In the genomic region with DNA sequence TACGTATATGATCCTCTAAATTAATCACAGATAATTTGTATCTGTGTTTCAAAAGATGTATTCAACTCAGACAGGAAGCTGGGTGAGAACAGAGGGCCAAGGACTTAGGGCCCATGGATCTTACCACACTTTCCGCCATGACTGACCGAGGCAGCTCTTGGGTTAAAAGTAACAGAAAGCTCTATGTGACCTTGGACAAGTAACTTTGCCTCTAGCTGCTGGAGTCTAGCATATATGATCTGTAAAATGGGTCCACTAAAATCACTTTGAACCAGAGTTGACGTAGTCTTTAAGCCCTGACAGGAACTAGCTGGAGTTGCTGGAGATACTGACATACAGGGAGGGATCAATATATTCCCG, we compare ENCODE assay signal across 8 mouse cellular contexts. TPM values are rescaled to one million over a fixed set of nuclear protein-coding genes. Genes with fewer than 3 reads are reported as not detected.
DNase-seq lines count a peak whose midpoint lies in the region; ATAC-seq and TF ChIP-seq lines count a peak whose summit lies in the region.

No protein-coding gene starts in this region.

- H3K27me3 ChIP-seq in spleen, adult 2 months (ENCODE audit: control insufficient read depth, insufficient read depth, low read length), result peaks cover 7% of the 10 kb centered on the region
- peaks cover 26% of the 10 kb centered on the region for H3K27me3 ChIP-seq in limb, embryonic 13.5 days
- no peaks in the 10 kb centered on the region for H3K27me3 ChIP-seq in stomach, embryonic 16.5 days (ENCODE audit: control insufficient read depth, insufficient read depth, low read length)

- peak overlapping the region; percentile 70; the same call in 1 of the 2 replicates for H3K4me3 ChIP-seq in spleen, adult 2 months (ENCODE audit: extremely low read depth, insufficient read depth, insufficient read length)
- peak overlapping the region; percentile 90 for H3K4me3 ChIP-seq in limb, embryonic 13.5 days
- peak overlapping the region; percentile 73 for H3K4me3 ChIP-seq in stomach, embryonic 16.5 days (replicated peaks; ENCODE audit: low read length)

- TF ChIP-seq POLR2A in spleen, adult 2 months (IDR thresholded peaks at IDR 0.05; ENCODE audit: low read depth, low read length), result no peak

- no peaks in the 10 kb centered on the region for H3K9me3 ChIP-seq in limb, embryonic 13.5 days
- H3K9me3 ChIP-seq in stomach, embryonic 16.5 days (replicated peaks; ENCODE audit: control insufficient read depth, low read length), result no peaks in the 10 kb centered on the region

- WGBS in spleen, adult 2 months, result 71% methylated on average over 5 of the region's 5 CpGs
- 45% methylated on average over 5 of the region's 5 CpGs for WGBS in limb, embryonic 13.5 days
- WGBS in stomach, embryonic 16.5 days, result 52% methylated on average over 5 of the region's 5 CpGs

- DNase-seq in cerebellum, adult 9-10 months, result peak; percentile 36
- DNase-seq in cerebellum, adult 11-12 months, result no peak
- no peak for DNase-seq in spleen, adult 2 months (ENCODE audit: low read depth in 1 of 2, low spot score in 2 of 2)
- DNase-seq in spleen, postnatal 10 days (ENCODE audit: low spot score in 2 of 2), result no peak
- no peak for DNase-seq in right cerebral cortex, adult 2 months (ENCODE audit: low spot score in 2 of 2)
- DNase-seq in layer of hippocampus, adult 11-12 months (ENCODE audit: low spot score), result no peak

- no peak for ATAC-seq in limb, embryonic 13.5 days (ENCODE audit: low FRiP score, low read depth)
- no peak for ATAC-seq in stomach, embryonic 16.5 days (ENCODE audit: insufficient read depth, low FRiP score)

- peak overlapping the region; percentile 28; the same call in 1 of the 2 replicates for H3K27ac ChIP-seq in spleen, adult 2 months (ENCODE audit: insufficient read depth, low read length)
- no peak overlapping the region for H3K27ac ChIP-seq in limb, embryonic 13.5 days
- H3K27ac ChIP-seq in stomach, embryonic 16.5 days (ENCODE audit: low read length), result peak overlapping the region; percentile 38

- H3K4me1 ChIP-seq in spleen, adult 2 months (ENCODE audit: control insufficient read depth, insufficient read depth, insufficient read length), result peaks cover 4% of the 10 kb centered on the region
- H3K4me1 ChIP-seq in limb, embryonic 13.5 days, result peaks cover 45% of the 10 kb centered on the region
- H3K4me1 ChIP-seq in stomach, embryonic 16.5 days (ENCODE audit: control insufficient read depth, insufficient read depth, low read length), result peaks cover 12% of the 10 kb centered on the region; the same call in 1 of the 2 replicates

- no peak for TF ChIP-seq CTCF in spleen, adult 2 months (IDR thresholded peaks at IDR 0.05; ENCODE audit: extremely low read depth, insufficient read depth, insufficient read length, insufficient replicate concordance)

- peak overlapping the region; percentile 91 for H3K4me2 ChIP-seq in limb, embryonic 13.5 days (replicated peaks)
- peak overlapping the region; percentile 65 for H3K4me2 ChIP-seq in stomach, embryonic 16.5 days (ENCODE audit: low read depth, low read length)

- H3K9ac ChIP-seq in limb, embryonic 13.5 days, result peak overlapping the region; percentile 93
- peak overlapping the region; percentile 89 for H3K9ac ChIP-seq in stomach, embryonic 16.5 days (ENCODE audit: low read length)

- H3K36me3 ChIP-seq in spleen, adult 2 months (ENCODE audit: control insufficient read depth, insufficient read depth, low read length), result no peaks in the 10 kb centered on the region
- H3K36me3 ChIP-seq in limb, embryonic 13.5 days, result no peaks in the 10 kb centered on the region
- no peaks in the 10 kb centered on the region for H3K36me3 ChIP-seq in stomach, embryonic 16.5 days (ENCODE audit: control insufficient read depth, insufficient read depth, low read length)

RNA-seq across cellular contexts. Expression of a gene that starts 1.5 kb away (rescaled TPM):
- polyA plus RNA-seq in spleen, adult 2 months (2012; rRNA removed), result 20.5 TPM in 2 replicates
- 23.1 and 25.4 TPM in 2 replicates for polyA plus RNA-seq in limb, embryonic 13.5 days (2015; fragmentation: Nextera tagmentation; extraction: Ambion mirVana)
- polyA plus RNA-seq in stomach, embryonic 16.5 days (2015; fragmentation: Nextera tagmentation; extraction: Ambion mirVana), result 29.5 and 31.1 TPM in 2 replicates

RNA-seq across cellular contexts. Expression of a gene that starts 43.1 kb away (rescaled TPM):
- polyA plus RNA-seq in spleen, adult 2 months (2012; rRNA removed), result 0.39 and 0.60 TPM in 2 replicates
- 4.4 and 4.5 TPM in 2 replicates for polyA plus RNA-seq in limb, embryonic 13.5 days (2015; fragmentation: Nextera tagmentation; extraction: Ambion mirVana)
- polyA plus RNA-seq in stomach, embryonic 16.5 days (2015; fragmentation: Nextera tagmentation; extraction: Ambion mirVana), result 2.2 and 2.4 TPM in 2 replicates
